Mouse (Mus musculus): ENCODE measurements around the gene Prss45. TPM values are rescaled to one million over a fixed set of nuclear protein-coding genes. Genes with fewer than 3 reads are reported as not detected.

Prss45 gene
- polyA plus RNA-seq, 1 experiment from 2014 or later, result not detected

DNA sequence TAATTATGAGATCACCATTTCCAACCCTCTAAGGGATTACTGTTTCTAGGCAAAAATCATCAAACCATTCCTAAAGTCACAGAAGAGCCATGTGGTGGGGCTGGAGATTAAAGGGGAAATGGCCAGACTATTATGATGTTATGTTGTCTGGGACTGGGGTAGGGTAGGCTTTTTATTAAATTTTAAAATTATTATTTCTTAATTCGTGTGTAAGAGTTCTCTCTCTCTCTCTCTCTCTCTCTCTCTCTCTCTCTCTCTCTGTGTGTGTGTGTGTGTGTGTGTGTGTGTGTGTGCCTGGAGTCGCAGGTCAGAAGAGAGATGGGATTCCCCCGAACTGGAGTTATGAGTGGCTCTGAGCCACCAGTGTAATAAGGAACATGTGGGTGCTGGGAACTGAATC lies 8.0 kb upstream of the Prss45 start, which contains the start of gene Prss43:
TSS of gene Prss43 (plus strand) at position 301 of the 400 bp plus-strand sequence.
- no peak within 1 kb of the TSS for H3K4me3 ChIP-seq (ENCODE audit: low read depth, low read length)
- 79% methylated on average over 3 of the region's 3 CpGs for WGBS
- ATAC-seq (no peak), DNase-seq (ENCODE audit: low spot score) (no peak)
- TF ChIP-seq CTCF (IDR thresholded peaks at IDR 0.05) (no peak), EP300 (IDR thresholded peaks at IDR 0.05) (no peak)
- H3K9ac ChIP-seq (replicated peaks; ENCODE audit: low read depth), result no peak within 1 kb of the TSS
- H3K36me3 ChIP-seq (ENCODE audit: insufficient read depth, low read length), result no peaks in the 10 kb centered on the region
- no peaks in the 10 kb centered on the region for H3K4me1 ChIP-seq (ENCODE audit: insufficient read depth, low read depth, low read length)
- H3K9me3 ChIP-seq (ENCODE audit: low read length), result no peaks in the 10 kb centered on the region
- H3K27ac ChIP-seq (ENCODE audit: low read length), result no peak within 1 kb of the TSS
- no peak within 1 kb of the TSS for H3K4me2 ChIP-seq (replicated peaks; ENCODE audit: low read depth, low read length)
- no peaks in the 10 kb centered on the region for H3K27me3 ChIP-seq (replicated peaks; ENCODE audit: insufficient read depth, low read length)

- Histone ChIP-seq H3K4me1 (ENCODE audit: insufficient read depth, low read depth, low read length) (no peaks in the 10 kb centered on the region), H3K27me3 (replicated peaks; ENCODE audit: insufficient read depth, low read length) (no peaks in the 10 kb centered on the region), H3K4me2 (replicated peaks; ENCODE audit: low read depth, low read length) (no peak overlapping the region), H3K9ac (replicated peaks; ENCODE audit: low read depth) (no peak overlapping the region), H3K36me3 (ENCODE audit: insufficient read depth, low read length) (no peaks in the 10 kb centered on the region), H3K9me3 (ENCODE audit: low read length) (no peaks in the 10 kb centered on the region), H3K27ac (ENCODE audit: low read length) (no peak overlapping the region), H3K4me3 (ENCODE audit: low read depth, low read length) (no peak overlapping the region)
- TF ChIP-seq EP300 (IDR thresholded peaks at IDR 0.05), result no peak
- TF ChIP-seq CTCF (IDR thresholded peaks at IDR 0.05), result no peak
- WGBS, result 76% methylated on average over 5 of the region's 5 CpGs
- DNase-seq (ENCODE audit: low spot score) (no peak), ATAC-seq (no peak)
Observed at GRCm38 (mm10) chr9:110833021-110833420, 1.4 kb upstream of the Prss45 start.

DNA sequence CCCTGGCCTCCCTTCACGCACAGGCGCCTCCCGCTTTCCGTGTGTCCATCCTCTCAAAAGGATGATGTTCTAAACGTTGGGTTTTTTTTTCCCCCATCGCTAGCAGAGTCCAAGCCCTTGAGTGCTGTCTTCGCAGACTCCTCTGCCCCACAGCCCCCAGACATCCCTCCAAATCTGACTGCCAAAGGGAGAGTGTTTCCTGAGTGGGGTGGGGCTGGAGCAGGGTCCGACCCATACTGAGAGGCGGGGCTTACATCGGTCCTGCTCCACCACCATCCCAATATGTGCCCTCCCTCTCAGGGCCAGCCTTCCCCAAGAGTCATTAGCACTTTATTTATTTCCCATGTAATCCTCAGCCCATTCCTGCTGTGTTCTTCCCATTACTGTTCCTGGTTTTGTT lies 573 bp downstream of the Prss45 start:
- 29% methylated on average over 10 of the region's 10 CpGs for WGBS
- TF ChIP-seq CTCF (IDR thresholded peaks at IDR 0.05) (no peak), EP300 (IDR thresholded peaks at IDR 0.05) (no peak)
- no peaks in the 10 kb centered on the region for H3K4me1 ChIP-seq (ENCODE audit: insufficient read depth, low read depth, low read length)
- no peaks in the 10 kb centered on the region for H3K27me3 ChIP-seq (replicated peaks; ENCODE audit: insufficient read depth, low read length)
- no peak overlapping the region for H3K9ac ChIP-seq (replicated peaks; ENCODE audit: low read depth)
- DNase-seq (ENCODE audit: low spot score) (no peak), ATAC-seq (no peak)
- H3K27ac ChIP-seq (ENCODE audit: low read length), result no peak overlapping the region
- no peak overlapping the region for H3K4me3 ChIP-seq (ENCODE audit: low read depth, low read length)
- H3K9me3 ChIP-seq (ENCODE audit: low read length), result no peaks in the 10 kb centered on the region
- H3K36me3 ChIP-seq (ENCODE audit: insufficient read depth, low read length), result no peaks in the 10 kb centered on the region
- no peak overlapping the region for H3K4me2 ChIP-seq (replicated peaks; ENCODE audit: low read depth, low read length)

DNA sequence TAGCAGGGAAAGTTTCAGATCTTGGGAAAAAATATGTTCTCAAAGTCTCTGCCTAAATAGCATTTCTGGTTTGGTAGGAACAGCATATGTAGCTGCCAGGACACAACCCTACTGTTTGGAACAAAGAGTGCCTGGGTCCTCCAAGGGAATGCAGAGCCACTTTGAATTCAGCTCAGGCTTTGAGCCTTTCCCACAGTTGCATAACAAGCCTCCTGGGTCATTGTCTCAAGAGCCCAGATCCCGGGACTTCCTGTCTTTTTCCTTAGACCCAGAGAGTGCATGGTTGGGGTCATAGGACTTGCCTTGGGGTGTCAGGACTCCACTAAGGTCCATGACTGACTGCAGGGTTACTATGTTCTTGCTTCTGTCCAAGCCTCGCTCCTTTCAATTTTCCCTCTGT lies 1.7 kb downstream of the Prss45 start:
- Histone ChIP-seq H3K27ac (ENCODE audit: low read length) (no peak overlapping the region), H3K9ac (replicated peaks; ENCODE audit: low read depth) (no peak overlapping the region), H3K36me3 (ENCODE audit: insufficient read depth, low read length) (no peaks in the 10 kb centered on the region), H3K4me3 (ENCODE audit: low read depth, low read length) (no peak overlapping the region), H3K27me3 (replicated peaks; ENCODE audit: insufficient read depth, low read length) (no peaks in the 10 kb centered on the region), H3K9me3 (ENCODE audit: low read length) (no peaks in the 10 kb centered on the region), H3K4me2 (replicated peaks; ENCODE audit: low read depth, low read length) (no peak overlapping the region), H3K4me1 (ENCODE audit: insufficient read depth, low read depth, low read length) (no peaks in the 10 kb centered on the region)
- TF ChIP-seq EP300 (IDR thresholded peaks at IDR 0.05) (no peak), CTCF (IDR thresholded peaks at IDR 0.05) (no peak)
- 53% methylated on average over 2 of the region's 2 CpGs for WGBS
- 0 out of 2 replicates have a peak, but pooled peaks have one; percentile 30 for ATAC-seq
- no peak for DNase-seq (ENCODE audit: low spot score)

GRCm38 (mm10) chr9:110840905-110841304 lies 6.5 kb downstream of the Prss45 start:
- 79% methylated on average over 6 of the region's 6 CpGs for WGBS

GRCm38 (mm10) chr9:110841438-110841837 lies 7.0 kb downstream of the Prss45 start:
- TF ChIP-seq CTCF (IDR thresholded peaks at IDR 0.05) (no peak), EP300 (IDR thresholded peaks at IDR 0.05) (no peak)
- DNase-seq (ENCODE audit: low spot score) (peak; percentile 90), ATAC-seq (peak; percentile 82)
- H3K4me1 ChIP-seq (ENCODE audit: insufficient read depth, low read depth, low read length), result no peaks in the 10 kb centered on the region; the same call in 1 of the 2 replicates
- WGBS, result 23% methylated on average over 2 of the region's 2 CpGs
- no peak overlapping the region for H3K27ac ChIP-seq (ENCODE audit: low read length)
- no peak overlapping the region for H3K9ac ChIP-seq (replicated peaks; ENCODE audit: low read depth)
- H3K4me3 ChIP-seq (ENCODE audit: low read depth, low read length), result no peak overlapping the region
- no peaks in the 10 kb centered on the region for H3K36me3 ChIP-seq (ENCODE audit: insufficient read depth, low read length)
- H3K4me2 ChIP-seq (replicated peaks; ENCODE audit: low read depth, low read length), result no peak overlapping the region
- no peaks in the 10 kb centered on the region for H3K27me3 ChIP-seq (replicated peaks; ENCODE audit: insufficient read depth, low read length)
- H3K9me3 ChIP-seq (ENCODE audit: low read length), result no peaks in the 10 kb centered on the region

More at GRCm38 (mm10) chr9:110840905-110841304, 6.5 kb downstream of the Prss45 start:
- Histone ChIP-seq H3K27me3 (replicated peaks; ENCODE audit: insufficient read depth, low read length) (no peaks in the 10 kb centered on the region), H3K36me3 (ENCODE audit: insufficient read depth, low read length) (no peaks in the 10 kb centered on the region), H3K4me1 (ENCODE audit: insufficient read depth, low read depth, low read length) (no peaks in the 10 kb centered on the region; the same call in 1 of the 2 replicates), H3K9me3 (ENCODE audit: low read length) (no peaks in the 10 kb centered on the region), H3K4me2 (replicated peaks; ENCODE audit: low read depth, low read length) (no peak overlapping the region), H3K4me3 (ENCODE audit: low read depth, low read length) (no peak overlapping the region), H3K9ac (replicated peaks; ENCODE audit: low read depth) (no peak overlapping the region), H3K27ac (ENCODE audit: low read length) (no peak overlapping the region)
- DNase-seq (ENCODE audit: low spot score) (no peak), ATAC-seq (no peak)
- TF ChIP-seq CTCF (IDR thresholded peaks at IDR 0.05) (no peak), EP300 (IDR thresholded peaks at IDR 0.05) (no peak)

- Histone ChIP-seq H3K4me2 (replicated peaks; ENCODE audit: low read depth, low read length) (no peak within 1 kb of the TSS), H3K36me3 (ENCODE audit: insufficient read depth, low read length) (no peaks in the 10 kb centered on the region), H3K4me1 (ENCODE audit: insufficient read depth, low read depth, low read length) (no peaks in the 10 kb centered on the region; the same call in 1 of the 2 replicates), H3K9ac (replicated peaks; ENCODE audit: low read depth) (no peak within 1 kb of the TSS), H3K27me3 (replicated peaks; ENCODE audit: insufficient read depth, low read length) (no peaks in the 10 kb centered on the region), H3K9me3 (ENCODE audit: low read length) (no peaks in the 10 kb centered on the region), H3K4me3 (ENCODE audit: low read depth, low read length) (no peak within 1 kb of the TSS), H3K27ac (ENCODE audit: low read length) (no peak within 1 kb of the TSS)
- no peak for DNase-seq (ENCODE audit: low spot score)
- TF ChIP-seq CTCF (IDR thresholded peaks at IDR 0.05), result no peak
- TF ChIP-seq EP300 (IDR thresholded peaks at IDR 0.05), result no peak
- no peak for ATAC-seq
- WGBS, result 72% methylated on average over 10 of the region's 10 CpGs
Observed at GRCm38 (mm10) chr9:110844206-110844605, 9.8 kb downstream of the Prss45 start, which contains the start of gene Prss46. Gene Prss46, plus strand, starts transcription at chr9:110844506.
